Mouse (Mus musculus) lung, embryonic 14.5 days (tissue): ENCODE data around the gene Hmgb2. TPM values are rescaled to one million over a fixed set of nuclear protein-coding genes. Genes with fewer than 3 reads are reported as not detected.
"Not testable (repeated sequence)": the region's sequence is repeated elsewhere in the genome, so short reads cannot be mapped to it uniquely, and the experiment has no call there.

ENCODE experiments used
- ATAC-seq: fragments of 200-750 bp; cut with Nextera tagmentation; 2 replicates; pipeline ENCODE4 v1.8.0; 2017; ENCODE audit warnings: mild to moderate bottlenecking, moderate TSS enrichment, moderate library complexity; ENCODE audit not compliant: insufficient read depth
- DNase-seq: peaks from one replicate; pipeline ENCODE4 v3.0.0-alpha.2; 2015
- H3K27ac ChIP-seq: fragments of 300-500 bp; sonication (generic); 2 replicates; pipeline ENCODE4 v1.5.1; 2014; ENCODE audit warnings: low read depth, mild to moderate bottlenecking, moderate library complexity
- H3K27me3 ChIP-seq: fragments of 300-500 bp; sonication (generic); 2 replicates; pipeline ENCODE4 v1.6.1; 2014; ENCODE audit warnings: low read length, control low read depth; ENCODE audit not compliant: insufficient read depth
- H3K36me3 ChIP-seq: fragments of 300-500 bp; sonication (generic); 2 replicates; pipeline ENCODE4 v1.6.1; 2014; ENCODE audit warnings: control low read depth; ENCODE audit not compliant: insufficient read depth
- H3K4me1 ChIP-seq: fragments of 300-500 bp; sonication (generic); 2 replicates; pipeline ENCODE4 v1.6.1; 2014; ENCODE audit warnings: antibody characterized with exemption, control low read depth; ENCODE audit not compliant: insufficient read depth
- H3K4me2 ChIP-seq: fragments of 300-500 bp; sonication (generic); 2 replicates; pipeline ENCODE4 v1.6.1; 2014; ENCODE audit warnings: mild to moderate bottlenecking
- H3K4me3 ChIP-seq: fragments of 300-500 bp; sonication (generic); 2 replicates; pipeline ENCODE4 v1.5.1; 2014; ENCODE audit warnings: low read depth, low read length
- H3K9ac ChIP-seq: fragments of 300-500 bp; sonication (generic); 2 replicates; pipeline ENCODE4 v1.6.1; 2014
- H3K9me3 ChIP-seq: fragments of 300-500 bp; sonication (generic); 2 replicates; pipeline ENCODE4 v1.6.1; 2016; ENCODE audit warnings: low read depth, low read length, control low read depth
- CTCF ChIP-seq: IDR thresholded peaks from 2 replicates; pipeline ENCODE4 v1.5.1; 2016; ENCODE audit warnings: antibody characterized with exemption, low read depth
- WGBS: fragments of 180-500 bp; shearing (Covaris S2); extraction: QIAGEN DNeasy Blood & Tissue Kit; methylation state at CpG from one replicate; pipeline ENCODE4 v1.1.7; 2014; 5-methylcytosine and 5-hydroxymethylcytosine counted together
- polyA plus RNA-seq: library from polyadenylated mRNA; unstranded; fragments of >200 nt; fragmentation: Nextera tagmentation; extraction: Ambion mirVana; gene quantifications from 2 replicates; pipeline ENCODE4 v1.2.1, GENCODE M21; 2014

Gene Hmgb2
- polyA plus RNA-seq, 1 experiment from 2014 or later = 503 TPM

- H3K27me3 ChIP-seq = no peaks in the 10 kb centered on the region
- H3K4me3 ChIP-seq = no peak overlapping the region
- H3K9me3 ChIP-seq = no peaks in the 10 kb centered on the region
- no peaks in the 10 kb centered on the region for H3K36me3 ChIP-seq
- no peak overlapping the region for H3K4me2 ChIP-seq
- no peak overlapping the region for H3K27ac ChIP-seq
- no peak overlapping the region for H3K9ac ChIP-seq
- DNase-seq (no peak), ATAC-seq (no peak)
- TF ChIP-seq CTCF = no peak
- WGBS = 87% methylated on average over 4 of the region's 4 CpGs
- H3K4me1 ChIP-seq = no peaks in the 10 kb centered on the region; the same call in 1 of the 2 replicates
These were observed 19.8 kb upstream of the Hmgb2 start for GRCm38 (mm10) chr8:57491873-57492272.

GRCm38 (mm10) chr8:57498494-57498846 is 13.2 kb upstream of the Hmgb2 start:
- ATAC-seq = no peak
- DNase-seq = no peak
- WGBS = 49% methylated on average over 8 of the region's 8 CpGs
- Histone ChIP-seq H3K36me3 (no peaks in the 10 kb centered on the region), H3K9ac (peak overlapping the region; percentile 4; the same call in 1 of the 2 replicates), H3K27me3 (no peaks in the 10 kb centered on the region), H3K4me2 (peak overlapping the region; percentile 42), H3K9me3 (no peaks in the 10 kb centered on the region), H3K27ac (peak overlapping the region; percentile 81), H3K4me1 (peaks cover 3% of the 10 kb centered on the region; the same call in 1 of the 2 replicates), H3K4me3 (0 out of 2 replicates have a peak overlapping the region, but pooled peaks have one; percentile 9)
- TF ChIP-seq CTCF = no peak

DNA sequence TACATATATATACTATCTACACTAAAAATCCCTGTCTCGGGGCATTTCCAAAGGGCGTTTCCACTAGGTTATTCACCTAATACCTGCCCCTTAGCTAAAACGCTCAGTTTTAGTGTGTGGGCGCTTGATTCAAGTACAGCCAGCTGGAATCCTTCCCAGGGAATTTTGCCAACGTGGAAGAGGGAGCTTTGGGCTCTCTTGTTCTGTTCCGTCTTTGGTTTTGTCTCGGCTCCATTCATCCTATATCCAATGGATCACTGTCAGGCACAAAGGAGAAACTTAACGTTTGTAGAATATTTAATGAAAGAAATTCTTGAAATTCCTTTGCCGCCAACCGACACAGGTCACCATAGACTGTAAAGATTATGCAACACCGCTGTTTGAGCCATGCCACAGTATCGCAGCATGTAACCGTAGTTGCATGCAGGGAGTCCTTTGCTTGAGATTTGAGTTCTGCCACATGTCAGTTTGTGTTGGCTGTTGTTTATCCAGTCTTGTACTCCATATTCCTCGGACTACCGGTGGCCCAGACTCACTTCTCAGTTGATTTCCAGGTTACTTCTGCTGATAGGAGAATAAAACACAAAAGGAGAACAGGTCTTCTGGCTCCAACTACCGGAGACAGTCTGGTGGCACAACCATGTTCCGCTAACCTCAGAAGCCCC is 12.7 kb upstream of the Hmgb2 start:
- Histone ChIP-seq H3K36me3 (no peaks in the 10 kb centered on the region), H3K4me3 (peak overlapping the region; percentile 9; the same call in 1 of the 2 replicates), H3K4me1 (peaks cover 3% of the 10 kb centered on the region; the same call in 1 of the 2 replicates), H3K9ac (peak overlapping the region; percentile 4; the same call in 1 of the 2 replicates), H3K9me3 (no peaks in the 10 kb centered on the region), H3K4me2 (peak overlapping the region; percentile 42), H3K27ac (peak overlapping the region; percentile 81), H3K27me3 (no peaks in the 10 kb centered on the region)
- ATAC-seq = peak; percentile 78; the same call in 1 of the 2 replicates
- peak; percentile 75 for DNase-seq
- 33% methylated on average over 17 of the region's 17 CpGs for WGBS
- TF ChIP-seq CTCF = no peak

DNA sequence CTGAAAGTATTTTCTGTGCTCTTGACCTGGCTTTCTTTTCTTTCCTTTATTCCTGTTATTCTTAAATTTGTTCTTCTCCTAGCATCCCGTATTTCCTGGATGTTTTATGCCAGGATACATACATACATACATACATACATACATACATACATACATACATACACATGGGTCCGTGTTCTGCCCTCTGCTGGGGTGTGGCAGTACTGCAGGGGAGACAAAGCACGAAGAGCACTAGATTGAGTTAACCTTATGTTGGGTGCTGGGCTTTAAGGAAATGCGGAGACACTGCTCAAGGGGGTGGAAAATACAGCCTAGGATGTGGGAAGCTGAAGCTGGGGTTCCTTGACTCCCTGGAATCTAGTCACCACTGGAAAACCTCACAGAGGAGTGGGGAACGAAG is 8.1 kb upstream of the Hmgb2 start:
- TF ChIP-seq CTCF = peak; percentile 89
- Histone ChIP-seq H3K27ac (no peak overlapping the region), H3K4me2 (no peak overlapping the region), H3K9me3 (no peaks in the 10 kb centered on the region), H3K4me3 (no peak overlapping the region), H3K9ac (no peak overlapping the region), H3K4me1 (peaks cover 3% of the 10 kb centered on the region; the same call in 1 of the 2 replicates), H3K36me3 (no peaks in the 10 kb centered on the region), H3K27me3 (no peaks in the 10 kb centered on the region)
- DNase-seq (peak; percentile 86), ATAC-seq (peak; percentile 42; the same call in 1 of the 2 replicates)
- 47% methylated on average over 5 of the region's 5 CpGs for WGBS

DNA sequence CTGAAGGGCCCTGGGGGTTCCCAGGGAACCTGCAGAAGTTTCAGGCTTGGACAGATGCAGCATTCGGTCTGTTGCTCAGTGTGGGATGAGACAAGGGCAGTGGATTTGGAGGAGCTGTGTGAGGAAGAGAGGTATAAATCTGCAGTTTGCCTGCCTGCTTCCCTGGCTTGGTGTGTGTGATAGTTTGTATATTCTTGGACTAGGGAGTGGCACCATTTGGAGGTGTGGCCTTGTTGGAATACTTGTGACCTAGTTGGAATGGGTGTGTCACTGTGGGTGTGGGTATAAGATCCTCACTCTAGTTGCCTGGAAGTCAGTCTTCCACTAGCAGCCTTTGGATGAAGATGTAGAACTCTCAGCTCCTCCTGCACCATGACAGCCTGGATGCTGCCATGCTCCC is 6.2 kb upstream of the Hmgb2 start:
- H3K27me3 ChIP-seq, H3K4me3 ChIP-seq, H3K4me2 ChIP-seq, H3K9ac ChIP-seq, H3K27ac ChIP-seq, H3K9me3 ChIP-seq, H3K4me1 ChIP-seq, DNase-seq, ATAC-seq, H3K36me3 ChIP-seq: not testable (repeated sequence)
- 67% methylated on average over 1 of the region's 1 CpGs for WGBS

GRCm38 (mm10) chr8:57507556-57508063 is 4.1 kb upstream of the Hmgb2 start:
- no peaks in the 10 kb centered on the region; the same call in 1 of the 2 replicates for H3K4me1 ChIP-seq
- H3K9me3 ChIP-seq = no peaks in the 10 kb centered on the region
- H3K4me3 ChIP-seq = no peak overlapping the region
- ATAC-seq (no peak), DNase-seq (no peak)
- no peak overlapping the region for H3K4me2 ChIP-seq
- H3K27ac ChIP-seq = no peak overlapping the region
- no peaks in the 10 kb centered on the region for H3K27me3 ChIP-seq
- H3K9ac ChIP-seq = no peak overlapping the region
- TF ChIP-seq CTCF = no peak
- 83% methylated on average over 4 of the region's 4 CpGs for WGBS
- no peaks in the 10 kb centered on the region for H3K36me3 ChIP-seq

DNA sequence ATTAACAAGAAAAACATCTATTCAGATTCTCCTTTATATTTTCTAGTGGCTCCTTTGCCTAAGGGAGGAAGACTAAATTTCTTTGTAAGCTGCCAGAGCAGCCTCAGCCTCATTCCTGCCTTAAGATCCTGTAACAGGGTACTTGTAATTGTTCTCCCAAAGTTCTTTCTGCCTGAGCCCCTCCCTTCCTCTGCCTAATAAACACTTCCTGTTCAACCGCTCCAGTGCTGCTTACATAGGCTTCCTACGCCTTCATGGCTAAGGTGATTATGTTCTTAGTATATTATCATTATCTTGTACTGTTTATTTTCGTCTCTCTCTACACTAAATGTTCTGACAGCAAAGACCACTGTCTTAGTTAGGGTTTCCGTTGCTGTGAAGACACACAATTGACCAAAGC is 3.0 kb upstream of the Hmgb2 start:
- TF ChIP-seq CTCF = no peak
- Histone ChIP-seq H3K9me3 (no peaks in the 10 kb centered on the region), H3K9ac (no peak overlapping the region), H3K4me3 (no peak overlapping the region), H3K4me1 (no peaks in the 10 kb centered on the region; the same call in 1 of the 2 replicates), H3K4me2 (no peak overlapping the region), H3K27ac (no peak overlapping the region), H3K27me3 (no peaks in the 10 kb centered on the region), H3K36me3 (peaks cover 9% of the 10 kb centered on the region)
- ATAC-seq = no peak
- DNase-seq = no peak
- WGBS = 70% methylated on average over 4 of the region's 4 CpGs
